Mouse (Mus musculus): ENCODE measurements around the gene Cks2.
A peak's percentile ranks its signal among the peaks of the same experiment; 100 is the strongest.
"Not testable (repeated sequence)": the region's sequence is repeated elsewhere in the genome, so short reads cannot be mapped to it uniquely, and the experiment has no call there.

Gene Cks2

DNA sequence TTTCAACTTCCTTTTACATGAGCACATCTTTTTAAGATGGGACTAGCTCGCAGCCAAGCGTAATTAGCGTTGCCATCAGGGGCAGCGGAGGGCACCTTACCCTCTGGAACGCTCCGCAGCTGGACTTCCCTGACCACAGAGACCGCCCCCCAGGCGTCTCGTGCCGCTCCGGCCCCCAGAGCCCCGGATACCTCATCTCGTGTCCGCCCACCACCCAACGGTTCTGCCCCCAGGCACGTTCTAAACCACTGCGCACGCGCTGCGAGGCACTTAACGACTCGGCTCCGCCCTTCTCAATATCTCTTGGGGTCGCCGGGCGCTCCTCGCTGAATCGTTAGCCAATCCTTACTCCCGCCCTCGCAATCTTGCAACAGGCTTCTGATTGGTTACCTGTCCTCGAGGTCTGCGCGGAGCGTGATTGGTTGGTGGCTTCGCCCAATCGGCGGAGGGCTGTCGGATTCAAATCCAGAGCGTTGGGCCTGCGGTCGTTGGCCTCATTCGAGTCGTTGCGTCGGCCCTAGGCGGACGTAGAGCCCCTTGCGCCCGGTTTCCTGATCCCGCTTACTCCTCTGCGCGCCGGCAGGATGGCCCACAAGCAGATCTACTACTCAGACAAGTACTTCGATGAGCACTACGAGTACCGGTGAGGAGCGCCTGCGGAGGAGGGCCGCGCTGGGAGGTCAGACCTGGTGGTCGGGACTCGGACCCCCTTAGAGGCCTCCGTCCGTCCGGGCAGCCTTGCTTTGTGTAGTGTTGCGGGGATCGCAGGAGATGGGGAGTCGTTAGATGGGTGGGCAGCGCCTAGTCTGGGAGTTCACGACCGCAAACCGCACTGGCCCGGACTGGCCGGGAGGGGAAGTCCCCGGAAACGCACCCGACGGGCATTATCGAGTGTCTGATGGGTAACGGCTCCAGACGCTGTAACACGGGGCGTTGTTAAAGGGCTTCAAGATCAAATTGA lies at the start of gene Cks2:
Cks2 (plus strand) TSS at position 404 of the 961 bp plus-strand sequence.
- peak; percentile 93 to 94 for DNase-seq (ENCODE audit: low spot score in 2 of 2)

DNA sequence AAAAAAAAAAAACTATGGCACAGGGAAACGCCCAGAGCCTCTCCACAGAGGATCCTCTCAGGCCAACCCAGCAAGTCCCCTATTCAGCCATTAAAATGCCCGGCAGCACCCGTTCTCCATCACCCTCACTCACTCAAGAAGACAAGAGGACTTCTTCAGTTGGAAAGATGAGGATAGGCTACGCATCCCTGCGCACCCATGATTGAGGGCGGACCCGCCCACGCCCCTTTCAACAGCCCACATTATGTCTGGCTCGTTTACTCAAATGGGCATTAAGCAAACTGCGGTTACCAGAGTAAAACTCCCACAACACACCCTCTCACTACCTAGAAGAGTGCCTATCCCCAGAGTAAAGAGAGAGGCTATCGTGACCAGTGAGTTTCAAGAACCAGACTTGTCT lies 49.6 kb upstream of the Cks2 start:
- no peak for DNase-seq (ENCODE audit: low spot score in 2 of 2)

DNA sequence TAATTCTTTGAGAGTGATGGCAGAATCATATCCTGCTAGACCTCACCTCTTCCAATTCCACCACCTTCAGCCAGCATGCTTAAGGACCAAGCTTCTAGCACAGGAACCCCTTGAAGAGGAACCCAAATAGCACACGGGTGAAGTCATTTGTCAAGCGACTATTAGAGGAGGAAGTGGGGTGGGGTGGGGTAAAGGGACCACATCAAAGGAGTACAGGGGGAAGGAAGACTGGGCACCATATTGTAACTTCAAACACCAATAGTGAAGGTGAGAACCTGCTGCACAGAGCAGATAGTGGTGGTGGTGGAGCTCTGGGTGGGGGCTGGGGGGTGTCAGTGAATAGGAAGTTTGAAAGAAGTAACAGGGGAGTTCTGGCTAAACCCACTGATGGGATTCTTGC lies 47.0 kb upstream of the Cks2 start:
- no peak for DNase-seq (ENCODE audit: low spot score in 2 of 2)

DNA sequence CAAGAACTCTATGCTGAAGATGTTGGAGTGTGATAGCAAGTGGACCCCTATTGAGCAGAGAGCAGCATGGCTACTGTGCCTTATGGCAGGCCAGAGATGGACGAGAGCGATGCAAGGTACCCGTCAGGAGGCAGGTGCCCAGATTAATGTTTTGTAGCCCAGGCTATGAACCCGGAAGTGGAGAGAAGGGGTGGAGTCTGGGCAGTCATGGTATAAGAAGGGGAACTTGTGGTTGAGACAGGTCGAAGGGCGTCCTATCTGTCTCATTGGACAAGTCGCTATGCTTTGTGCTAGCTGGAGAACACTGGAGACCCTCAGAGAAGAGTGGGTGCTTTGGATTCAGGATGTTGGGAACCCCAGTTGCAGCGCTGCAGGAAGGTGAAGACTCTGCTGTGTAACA lies 44.9 kb upstream of the Cks2 start:
- no peak for DNase-seq (ENCODE audit: low spot score in 2 of 2)

DNA sequence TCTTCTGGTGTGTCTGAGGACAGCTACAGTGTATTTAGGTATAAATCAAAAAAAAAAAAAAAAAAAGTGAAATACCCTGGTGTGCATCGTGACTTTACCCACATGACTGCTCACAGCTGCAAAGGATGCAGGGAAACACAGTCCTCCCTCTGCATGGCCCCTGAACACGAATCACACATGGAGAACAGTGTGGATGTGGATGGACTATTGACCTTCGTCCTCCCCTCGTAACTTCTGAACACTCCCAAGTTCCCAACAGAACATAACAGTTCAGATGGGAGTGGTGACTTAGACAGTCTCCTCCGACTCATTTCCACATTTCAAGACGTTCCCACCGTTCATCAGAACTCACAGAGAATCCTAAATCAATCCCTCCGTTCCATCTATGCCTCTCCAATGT lies 42.3 kb upstream of the Cks2 start:
- DNase-seq (ENCODE audit: low spot score in 2 of 2), result no peak

DNA sequence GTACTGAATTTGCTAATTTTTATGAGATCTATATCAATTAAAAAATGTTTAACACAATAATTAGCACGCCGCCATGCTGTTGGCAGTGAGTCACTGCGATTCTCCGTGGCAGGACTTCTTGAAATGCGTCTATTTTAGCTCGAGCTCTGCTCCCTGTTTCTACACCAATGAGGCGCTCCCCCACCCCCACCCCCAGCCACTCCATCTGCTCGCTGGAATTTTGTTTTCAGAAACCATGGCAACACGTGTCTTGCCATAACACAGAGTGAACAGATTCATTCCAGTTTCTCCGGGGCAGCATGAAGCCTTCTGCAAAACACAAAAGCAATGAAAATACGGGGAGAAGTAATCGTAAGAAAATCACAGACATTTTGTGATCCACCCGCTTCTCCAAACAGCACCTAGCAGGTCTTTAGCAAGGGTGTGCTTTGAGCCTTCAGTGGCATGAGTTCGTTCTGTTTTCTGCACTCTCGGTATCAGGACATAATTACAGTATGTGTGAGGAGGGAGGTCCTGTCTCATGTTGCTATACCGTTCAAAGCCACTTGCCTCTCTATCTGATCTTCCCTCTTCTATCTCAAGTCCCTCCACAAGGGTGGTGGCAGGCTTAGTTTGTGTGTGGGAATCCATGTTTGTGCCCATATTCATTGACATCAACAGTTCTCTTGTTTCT lies 41.7 kb upstream of the Cks2 start:
- DNase-seq (ENCODE audit: low spot score in 2 of 2), result peak in 1 of 2 experiments; percentile 38

DNA sequence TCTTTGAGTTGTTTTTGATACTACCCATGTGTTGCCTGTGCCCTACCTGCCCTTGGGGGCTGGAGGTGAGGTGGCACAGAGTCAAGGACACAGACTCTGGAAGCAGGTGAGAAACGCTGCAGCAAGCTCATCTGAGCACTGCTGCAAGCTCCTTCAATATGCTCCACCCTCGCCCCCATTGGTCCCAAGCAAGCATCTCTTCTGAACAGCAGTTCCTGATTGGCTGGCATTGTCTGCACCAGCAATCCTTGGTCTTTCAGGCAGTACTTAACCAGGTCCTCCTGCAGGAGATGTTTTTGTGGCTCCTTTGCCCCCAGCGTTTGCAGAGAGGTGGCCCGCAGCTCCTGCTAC lies 41.2 kb upstream of the Cks2 start:
- peak; percentile 29 to 48 for DNase-seq (ENCODE audit: low spot score in 2 of 2)

DNA sequence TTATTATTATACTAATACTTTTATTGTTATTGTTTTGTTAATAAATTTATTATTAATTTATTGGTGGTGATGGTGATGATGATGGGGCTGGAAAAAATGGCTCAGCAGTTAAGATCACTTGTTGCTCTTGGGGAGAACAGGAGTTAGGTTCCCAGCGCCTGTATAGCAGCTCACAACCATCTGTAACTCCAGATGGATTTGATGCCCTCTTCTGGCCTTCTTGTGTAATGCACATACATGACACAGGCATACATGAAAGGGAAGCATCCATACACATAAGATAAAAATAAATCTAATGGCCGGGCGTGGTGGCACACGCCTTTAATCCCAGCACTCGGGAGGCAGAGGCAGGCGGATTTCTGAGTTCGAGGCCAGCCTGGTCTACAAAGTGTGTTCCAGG lies 35.8 kb upstream of the Cks2 start:
- no peak for DNase-seq (ENCODE audit: low spot score in 2 of 2)

DNA sequence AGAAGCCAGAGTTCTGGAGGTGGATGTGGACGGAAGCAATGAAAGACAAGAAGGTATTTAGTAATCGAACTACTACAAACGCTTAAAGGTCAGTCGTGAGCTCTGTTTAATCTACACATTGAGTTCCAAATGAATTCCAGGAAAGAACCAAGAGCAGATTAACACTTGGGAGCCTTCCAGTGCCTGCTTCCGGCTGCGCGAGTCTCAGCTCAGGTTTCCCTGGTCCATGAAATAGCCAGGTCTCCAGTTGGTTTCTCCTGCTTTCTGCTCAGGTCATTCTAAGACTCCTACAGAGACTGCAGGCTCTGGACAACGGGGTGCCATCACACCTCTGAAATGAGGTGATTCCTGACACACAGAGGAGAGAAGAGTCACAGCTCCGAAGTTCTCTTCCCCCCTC lies 34.0 kb upstream of the Cks2 start:
- no peak for DNase-seq (ENCODE audit: low spot score in 2 of 2)

DNA sequence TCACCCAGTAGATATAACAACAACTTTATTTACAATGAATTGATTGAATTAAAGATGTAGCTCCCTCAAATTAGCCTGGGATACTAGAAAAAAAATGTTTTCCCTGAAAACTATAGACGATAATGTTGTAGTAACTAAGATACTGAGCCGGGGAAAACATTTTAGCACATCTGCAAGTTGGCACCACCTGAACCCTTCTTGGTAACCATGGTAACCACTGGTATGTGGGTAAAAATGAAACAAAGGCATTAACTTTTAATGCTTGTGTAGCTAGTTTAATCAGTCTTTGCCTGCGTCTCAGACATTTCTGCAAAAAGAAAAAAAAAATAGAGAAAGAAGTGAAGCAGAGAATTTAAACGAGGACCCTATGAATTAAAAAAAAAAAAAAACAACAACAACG lies 33.5 kb upstream of the Cks2 start:
- DNase-seq (ENCODE audit: low spot score in 2 of 2), result no peak

DNA sequence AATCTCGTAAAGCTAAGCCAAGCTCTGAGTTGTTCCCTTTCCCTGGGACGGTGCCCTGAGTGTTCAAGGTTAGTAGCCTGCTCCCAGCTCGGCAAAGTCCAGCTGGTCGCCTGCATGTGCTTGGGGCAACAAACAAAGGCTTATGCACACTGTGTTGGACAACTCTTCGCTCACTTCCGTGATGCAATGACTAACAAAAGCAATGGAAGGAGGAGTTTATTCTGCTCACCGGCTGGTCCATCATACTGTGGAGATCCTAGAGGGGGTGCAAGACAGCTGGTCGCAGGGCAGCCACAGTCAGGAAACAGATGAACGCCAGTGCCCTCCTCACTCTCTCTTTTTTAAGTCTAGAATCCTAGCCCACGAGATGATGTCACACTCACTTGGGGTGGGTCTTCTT lies 29.2 kb upstream of the Cks2 start:
- DNase-seq (ENCODE audit: low spot score in 2 of 2), result no peak

DNA sequence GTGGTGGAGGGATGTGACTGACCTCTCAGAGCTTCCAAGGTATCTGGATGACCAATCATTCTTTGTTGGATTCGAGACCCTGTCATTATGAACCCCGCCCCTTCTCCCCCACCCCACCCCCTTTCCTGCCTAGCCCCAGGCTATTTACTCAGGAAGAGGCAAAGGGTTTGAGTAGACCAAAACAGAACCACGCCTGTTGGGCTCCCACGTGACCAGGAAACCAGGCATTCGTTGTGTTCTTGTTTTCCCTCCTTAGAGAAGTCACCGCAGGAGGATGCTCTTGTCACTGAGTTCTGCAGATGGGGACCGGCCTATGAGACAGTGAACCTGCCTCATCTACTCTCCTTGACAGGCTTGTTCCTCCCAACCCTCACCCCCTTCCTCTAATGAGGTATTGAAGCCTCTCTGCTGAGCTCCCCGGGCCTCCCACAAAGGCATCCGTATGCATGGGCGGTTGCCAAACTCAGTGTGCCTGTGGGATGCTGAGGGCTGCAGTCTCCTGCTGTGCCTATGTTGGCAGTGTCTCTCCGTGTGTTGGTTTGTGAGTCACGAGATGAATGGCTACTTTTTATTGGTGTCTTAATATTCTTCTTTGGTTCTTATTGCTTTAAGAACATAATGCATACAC lies 28.5 kb upstream of the Cks2 start:
- peak; percentile 41 to 65 for DNase-seq (ENCODE audit: low spot score in 2 of 2)

DNA sequence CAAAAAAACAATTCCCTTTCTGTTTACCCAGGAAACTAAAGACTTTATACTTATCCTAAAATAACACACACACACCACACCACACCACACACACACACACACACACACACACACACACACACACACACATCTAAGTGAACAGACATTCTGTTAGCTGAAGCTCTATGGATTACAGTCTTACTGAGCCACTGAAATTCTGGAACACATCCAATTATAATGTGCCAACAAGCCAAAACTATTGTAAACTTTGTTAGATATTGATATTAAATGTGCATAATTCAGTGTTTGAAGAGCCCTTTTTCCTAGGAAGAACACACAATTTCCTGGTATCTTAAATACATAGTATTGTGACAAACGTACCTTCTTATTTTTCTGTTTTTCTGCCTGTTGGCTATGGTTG lies 27.7 kb upstream of the Cks2 start:
- no peak for DNase-seq (ENCODE audit: low spot score in 2 of 2)

DNA sequence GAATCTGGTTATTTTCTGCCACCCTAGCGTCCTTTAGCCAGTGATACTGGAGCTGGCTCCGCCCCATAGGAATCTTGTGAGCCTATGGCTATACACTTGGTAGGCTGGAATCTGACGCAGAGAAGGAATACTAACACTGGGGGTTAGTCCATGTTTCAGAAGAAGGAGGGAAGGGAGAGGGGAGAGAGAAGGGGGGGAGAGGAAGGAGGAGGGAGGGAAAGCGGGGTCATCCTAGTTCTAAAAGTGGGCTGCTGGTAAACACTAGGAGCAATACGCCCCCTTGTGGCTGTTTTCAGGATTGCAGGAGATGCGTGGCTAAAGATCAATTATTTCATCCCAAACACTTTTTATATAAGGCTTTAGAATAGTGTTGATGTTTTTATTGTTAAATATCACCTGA lies 27.2 kb upstream of the Cks2 start:
- DNase-seq (ENCODE audit: low spot score in 2 of 2), result peak; percentile 55 to 73

DNA sequence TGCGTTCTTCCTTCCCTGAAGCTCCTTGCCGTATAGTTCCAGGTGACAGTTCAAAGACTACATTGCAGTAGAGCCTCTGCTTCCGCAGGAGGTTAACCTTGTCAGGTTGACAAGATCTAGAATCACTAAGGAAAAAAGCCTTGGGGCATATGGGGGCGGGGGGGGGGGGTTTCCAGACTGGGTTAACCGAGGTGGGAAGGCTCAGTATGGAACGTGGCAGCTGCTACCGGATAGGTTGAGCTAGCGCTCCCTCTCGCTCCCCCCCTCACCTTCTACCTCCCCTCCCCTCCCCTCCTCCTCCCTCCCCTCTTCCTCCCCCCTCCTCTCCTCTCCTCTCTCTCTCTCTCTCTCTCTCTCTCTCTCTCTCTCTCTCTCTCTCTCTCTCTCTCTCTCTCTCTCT lies 26.4 kb upstream of the Cks2 start:
- no peak for DNase-seq (ENCODE audit: low spot score in 2 of 2)

DNA sequence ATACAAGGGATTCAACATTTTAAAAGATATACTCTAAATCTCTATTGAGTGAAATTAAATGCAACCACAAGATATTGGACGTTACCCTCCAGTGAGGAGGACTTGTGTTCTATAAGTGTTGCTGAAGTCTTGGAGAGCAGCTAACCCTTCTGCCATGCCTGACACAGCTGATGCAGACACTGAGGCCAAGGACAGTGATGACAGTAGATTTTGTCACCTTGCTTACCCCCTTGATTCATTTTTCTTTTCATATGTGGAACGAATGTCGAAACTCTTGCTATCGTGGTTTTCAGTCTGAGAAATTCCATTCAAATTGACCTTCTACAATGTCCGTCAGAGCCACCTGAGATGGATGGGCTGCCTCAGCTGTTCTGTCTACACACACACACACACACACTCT lies 22.4 kb upstream of the Cks2 start:
- DNase-seq (ENCODE audit: low spot score in 2 of 2), result no peak

DNA sequence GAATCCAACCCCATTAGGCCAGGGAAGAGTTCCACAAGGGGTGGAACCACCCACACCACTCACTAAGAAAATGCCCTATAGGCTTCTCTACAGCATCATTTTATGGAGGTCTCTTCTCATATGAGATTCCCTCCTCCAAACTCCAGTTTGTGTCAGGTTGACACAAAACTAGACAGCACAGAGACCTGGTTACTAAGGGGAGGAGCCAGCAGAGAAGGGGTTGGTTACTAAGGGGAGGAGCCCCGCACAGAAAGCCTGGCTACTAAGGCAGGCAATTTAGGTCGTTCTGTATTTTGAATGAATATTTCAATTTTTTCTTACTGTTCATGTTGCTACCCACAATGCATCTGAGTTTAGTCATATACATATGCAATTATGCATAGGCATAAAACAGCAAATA lies 21.4 kb upstream of the Cks2 start:
- DNase-seq (ENCODE audit: low spot score in 2 of 2), result no peak

DNA sequence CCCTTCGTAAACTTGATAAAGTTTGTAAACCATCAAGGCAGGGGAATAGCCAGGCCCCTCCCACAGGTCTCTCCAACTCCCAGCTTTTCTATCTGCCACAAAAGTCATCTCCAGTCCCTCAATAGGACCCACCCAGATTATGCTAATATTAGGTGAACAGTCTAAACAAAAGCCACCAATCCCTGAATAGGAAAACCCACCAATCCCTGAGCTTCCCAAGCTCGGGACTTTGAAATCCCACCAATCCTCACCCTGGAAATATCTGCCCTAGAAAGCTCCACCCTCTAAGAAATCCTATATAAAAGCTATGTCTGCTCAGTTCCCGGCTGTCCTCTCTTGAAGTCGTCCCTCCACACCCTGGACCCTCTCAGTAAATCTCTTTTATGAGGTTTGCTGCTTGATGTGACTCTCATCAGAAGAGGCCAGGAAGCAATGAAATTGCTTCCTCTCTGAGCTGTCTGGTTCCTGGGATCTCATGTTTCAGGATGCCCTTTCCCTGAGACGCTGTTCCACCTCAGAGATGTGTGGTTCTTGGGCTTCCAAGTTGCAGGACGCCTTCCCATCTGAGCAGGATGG lies 16.7 kb upstream of the Cks2 start:
- DNase-seq (ENCODE audit: low spot score in 2 of 2), result no peak

DNA sequence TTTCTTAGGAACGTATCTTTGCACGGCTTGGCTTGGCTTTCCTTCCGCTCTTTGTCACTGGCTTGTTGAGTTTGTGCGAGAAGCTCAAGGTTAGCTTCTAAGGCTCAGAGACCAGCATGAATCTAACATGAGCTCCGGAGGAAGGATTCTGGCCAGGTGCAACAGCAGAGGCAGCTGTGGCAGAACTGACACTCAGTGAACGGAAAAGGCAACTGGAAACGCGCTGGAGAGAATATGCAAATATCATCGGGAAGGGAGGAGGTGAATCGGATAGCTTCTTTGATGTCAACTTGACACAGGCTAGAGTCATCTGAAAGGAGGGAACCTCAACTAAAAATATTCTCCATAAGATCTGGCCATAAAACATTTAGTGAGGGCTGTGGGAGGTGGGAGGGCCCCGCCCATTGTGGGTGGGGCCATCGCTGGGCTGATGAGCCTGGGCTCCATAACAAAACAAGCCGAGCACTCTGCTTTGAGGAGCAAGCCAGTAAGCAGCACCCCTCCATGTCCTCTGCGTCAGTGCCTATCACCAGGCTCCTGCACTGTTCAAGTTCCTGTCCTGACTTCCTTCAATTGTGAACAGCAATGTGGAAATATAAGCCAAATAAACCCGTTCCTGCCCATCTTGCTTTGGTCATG lies 13.6 kb upstream of the Cks2 start:
- no peak for DNase-seq (ENCODE audit: low spot score in 2 of 2)

DNA sequence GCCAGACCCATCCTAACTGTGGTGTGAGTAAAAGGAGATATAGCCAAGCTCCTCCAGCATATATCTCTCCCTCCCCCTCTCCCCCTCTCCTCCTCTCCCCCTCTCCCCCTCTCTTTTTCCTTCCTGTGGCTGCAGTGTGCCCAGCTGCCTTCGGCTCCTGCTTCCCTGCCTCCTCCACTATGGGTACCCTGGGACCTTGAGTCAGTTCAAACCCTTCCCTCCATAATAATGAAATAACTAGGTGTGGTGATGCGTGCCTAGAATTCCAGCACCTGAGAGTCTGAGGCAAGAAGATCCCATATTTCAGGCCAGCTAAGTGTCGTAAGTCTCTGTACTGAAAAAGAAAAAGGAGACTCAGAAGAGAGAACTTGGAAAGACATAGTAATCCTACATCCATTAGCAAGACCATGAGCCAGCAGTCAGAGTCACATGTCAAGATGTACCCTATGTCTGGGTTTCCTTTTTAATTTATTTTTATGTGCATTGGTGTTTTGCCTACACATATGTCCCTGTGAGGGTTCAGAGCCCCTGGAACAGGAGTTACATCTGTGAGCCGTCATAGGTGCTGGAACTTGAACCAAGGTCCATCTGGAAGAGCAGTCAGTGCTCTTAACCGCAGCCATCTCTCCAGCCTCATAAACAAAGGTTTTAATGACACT lies 12.3 kb upstream of the Cks2 start:
- DNase-seq (ENCODE audit: low spot score in 2 of 2), result no peak

DNA sequence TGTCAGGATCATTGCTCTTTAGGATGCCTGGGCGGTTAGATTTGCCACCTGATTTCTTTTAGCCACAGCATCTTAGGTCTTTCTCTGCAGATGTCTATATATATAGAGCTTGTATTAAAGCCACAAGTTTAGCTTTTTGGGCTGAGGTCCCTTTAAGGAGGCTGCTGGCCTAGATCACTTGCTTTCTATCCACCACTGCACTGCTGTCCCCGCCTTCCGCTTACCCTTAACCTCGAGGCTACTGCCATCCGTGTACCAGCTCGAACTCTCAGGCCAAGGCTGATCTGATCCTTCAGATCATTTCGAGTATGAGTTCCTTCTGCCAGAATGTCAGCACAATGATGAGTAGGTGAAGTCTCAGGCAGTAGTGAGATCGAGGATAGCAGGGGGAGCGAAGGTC lies 9.6 kb upstream of the Cks2 start:
- DNase-seq (ENCODE audit: low spot score in 2 of 2), result not testable (repeated sequence)
